Mouse (Mus musculus) embryonic facial prominence, embryonic 10.5 days (tissue): Measurements from ENCODE around the gene Lsg1. TPM values are rescaled to one million over a fixed set of nuclear protein-coding genes. Genes with fewer than 3 reads are reported as not detected.

Experiments used
- polyA plus RNA-seq: library from polyadenylated mRNA; unstranded; fragments of >200 nt; fragmentation: Nextera tagmentation; extraction: Ambion mirVana; gene quantifications from 2 replicates; pipeline ENCODE4 v1.2.1, GENCODE M21; 2016

Gene Lsg1
- polyA plus RNA-seq, 1 experiment from 2014 or later = 95.3 TPM

Other genes starting within 250 kb of the Lsg1 start
- 10.3 and 11.4 TPM in 2 replicates for gene Atp13a3, start 181.6 kb downstream of the Lsg1 start, polyA plus RNA-seq
- gene Tmem44, start 36.8 kb downstream of the Lsg1 start, polyA plus RNA-seq = 25.1 and 25.2 TPM in 2 replicates
- gene Fam43a, start 12.1 kb upstream of the Lsg1 start, polyA plus RNA-seq = 23.2 and 24.1 TPM in 2 replicates